Mouse (Mus musculus): ENCODE measurements at regions not wholly inside any gene's neighbourhood (a gene's known extent, or its start where the extent isn't known, plus 50 kb on each side); places are given as distances from the start of the nearest gene placed in this dataset.

GRCm38 (mm10) chr11:24300351-24300750 lies 222.5 kb downstream of the Bcl11a start:
- Histone ChIP-seq H3K4me1 (peaks cover 34% of the 10 kb centered on the region), H3K4me2 (no peak overlapping the region), H3K4me3 (no peak overlapping the region), H3K27ac (no peak overlapping the region), H3K36me3 (ENCODE audit: poor library complexity, severe bottlenecking) (no peaks in the 10 kb centered on the region), H3K9me3 (replicated peaks) (no peaks in the 10 kb centered on the region), H3K27me3 (no peaks in the 10 kb centered on the region), H3K9ac (no peak overlapping the region)
- 89% methylated on average over 4 of the region's 4 CpGs for WGBS
- ATAC-seq: no peak

GRCm38 (mm10) chr11:24301201-24301600 lies 223.3 kb downstream of the Bcl11a start:
- WGBS: 69% methylated on average over 3 of the region's 3 CpGs
- Histone ChIP-seq H3K27ac (no peak overlapping the region), H3K4me1 (peaks cover 35% of the 10 kb centered on the region), H3K36me3 (ENCODE audit: poor library complexity, severe bottlenecking) (no peaks in the 10 kb centered on the region), H3K4me2 (no peak overlapping the region), H3K27me3 (0 out of 2 replicates have a peak, but pooled peaks cover 3% of the 10 kb centered on the region), H3K9me3 (replicated peaks) (no peaks in the 10 kb centered on the region), H3K9ac (no peak overlapping the region), H3K4me3 (no peak overlapping the region)
- no peak for ATAC-seq

GRCm38 (mm10) chr11:24305145-24305553 lies 227.3 kb downstream of the Bcl11a start:
- 0 out of 2 replicates have a peak overlapping the region, but pooled peaks have one; percentile 22 for H3K27ac ChIP-seq
- WGBS: under 1% methylated on average over 17 of the region's 17 CpGs
- H3K9me3 ChIP-seq (replicated peaks): no peaks in the 10 kb centered on the region
- peak overlapping the region; percentile 30; the same call in 1 of the 2 replicates for H3K9ac ChIP-seq
- H3K4me1 ChIP-seq: peaks cover 32% of the 10 kb centered on the region
- peak overlapping the region; percentile 29 for H3K4me3 ChIP-seq
- ATAC-seq: peak; percentile 92
- H3K36me3 ChIP-seq (ENCODE audit: poor library complexity, severe bottlenecking): no peaks in the 10 kb centered on the region
- H3K27me3 ChIP-seq: peaks cover 12% of the 10 kb centered on the region; the same call in 1 of the 2 replicates
- peak overlapping the region; percentile 59 for H3K4me2 ChIP-seq

- 10% methylated on average over 11 of the region's 11 CpGs for WGBS
- Histone ChIP-seq H3K27ac (no peak overlapping the region), H3K36me3 (ENCODE audit: poor library complexity, severe bottlenecking) (no peaks in the 10 kb centered on the region), H3K4me1 (peaks cover 32% of the 10 kb centered on the region), H3K4me3 (peak overlapping the region; percentile 29), H3K9ac (peak overlapping the region; percentile 30; the same call in 1 of the 2 replicates), H3K27me3 (peaks cover 12% of the 10 kb centered on the region; the same call in 1 of the 2 replicates), H3K9me3 (replicated peaks) (peaks cover 5% of the 10 kb centered on the region; the same call in 1 of the 2 replicates), H3K4me2 (peak overlapping the region; percentile 59)
- no peak for ATAC-seq
These were observed 227.8 kb downstream of the Bcl11a start for GRCm38 (mm10) chr11:24305691-24306090.

GRCm38 (mm10) chr11:24306101-24306500 lies 228.2 kb downstream of the Bcl11a start:
- H3K27ac ChIP-seq: no peak overlapping the region
- peaks cover 12% of the 10 kb centered on the region; the same call in 1 of the 2 replicates for H3K27me3 ChIP-seq
- H3K9ac ChIP-seq: no peak overlapping the region; the same call in 1 of the 2 replicates
- H3K4me3 ChIP-seq: no peak overlapping the region
- peaks cover 5% of the 10 kb centered on the region; the same call in 1 of the 2 replicates for H3K9me3 ChIP-seq (replicated peaks)
- peak overlapping the region; percentile 59; the same call in 1 of the 2 replicates for H3K4me2 ChIP-seq
- 88% methylated on average over 2 of the region's 2 CpGs for WGBS
- H3K36me3 ChIP-seq (ENCODE audit: poor library complexity, severe bottlenecking): no peaks in the 10 kb centered on the region
- ATAC-seq: no peak
- H3K4me1 ChIP-seq: peaks cover 32% of the 10 kb centered on the region

GRCm38 (mm10) chr11:24307601-24308252 lies 229.9 kb downstream of the Bcl11a start:
- Histone ChIP-seq H3K9me3 (replicated peaks) (peaks cover 5% of the 10 kb centered on the region; the same call in 1 of the 2 replicates), H3K4me1 (peaks cover 32% of the 10 kb centered on the region), H3K27me3 (peaks cover 12% of the 10 kb centered on the region; the same call in 1 of the 2 replicates), H3K9ac (no peak overlapping the region), H3K36me3 (ENCODE audit: poor library complexity, severe bottlenecking) (no peaks in the 10 kb centered on the region), H3K27ac (no peak overlapping the region), H3K4me2 (no peak overlapping the region), H3K4me3 (no peak overlapping the region)
- ATAC-seq: no peak
- WGBS: 16% methylated on average over 6 of the region's 6 CpGs

GRCm38 (mm10) chr11:24308253-24308633 lies 230.4 kb downstream of the Bcl11a start:
- Histone ChIP-seq H3K36me3 (ENCODE audit: poor library complexity, severe bottlenecking) (no peaks in the 10 kb centered on the region), H3K4me3 (no peak overlapping the region), H3K27ac (no peak overlapping the region), H3K4me1 (peaks cover 32% of the 10 kb centered on the region), H3K9ac (no peak overlapping the region), H3K9me3 (replicated peaks) (peaks cover 5% of the 10 kb centered on the region; the same call in 1 of the 2 replicates), H3K27me3 (peaks cover 12% of the 10 kb centered on the region; the same call in 1 of the 2 replicates), H3K4me2 (no peak overlapping the region)
- WGBS: 12% methylated on average over 1 of the region's 1 CpGs
- no peak for ATAC-seq

- no peaks in the 10 kb centered on the region for H3K27me3 ChIP-seq
- no peak for ATAC-seq
- peaks cover 5% of the 10 kb centered on the region; the same call in 1 of the 2 replicates for H3K9me3 ChIP-seq (replicated peaks)
- no peak overlapping the region for H3K4me3 ChIP-seq
- no peaks in the 10 kb centered on the region for H3K36me3 ChIP-seq (ENCODE audit: poor library complexity, severe bottlenecking)
- 92% methylated on average over 1 of the region's 1 CpGs for WGBS
- H3K4me2 ChIP-seq: no peak overlapping the region
- no peak overlapping the region for H3K9ac ChIP-seq
- H3K27ac ChIP-seq: no peak overlapping the region
- peaks cover 12% of the 10 kb centered on the region for H3K4me1 ChIP-seq
These were observed 236.2 kb downstream of the Bcl11a start for GRCm38 (mm10) chr11:24314046-24314445.

GRCm38 (mm10) chr11:24315582-24315981 lies 237.7 kb downstream of the Bcl11a start:
- no peak overlapping the region for H3K4me2 ChIP-seq
- H3K4me3 ChIP-seq: no peak overlapping the region
- H3K9me3 ChIP-seq (replicated peaks): 0 out of 2 replicates have a peak, but pooled peaks cover under 1% of the 10 kb centered on the region
- H3K9ac ChIP-seq: no peak overlapping the region
- H3K4me1 ChIP-seq: peaks cover 12% of the 10 kb centered on the region
- no peaks in the 10 kb centered on the region for H3K36me3 ChIP-seq (ENCODE audit: poor library complexity, severe bottlenecking)
- no peak for ATAC-seq
- no peak overlapping the region for H3K27ac ChIP-seq
- 88% methylated on average over 3 of the region's 3 CpGs for WGBS
- no peaks in the 10 kb centered on the region for H3K27me3 ChIP-seq

- peak; percentile 24; the same call in 1 of the 2 replicates for ATAC-seq
- WGBS: 70% methylated on average over 4 of the region's 4 CpGs
- no peaks in the 10 kb centered on the region for H3K36me3 ChIP-seq (ENCODE audit: poor library complexity, severe bottlenecking)
- H3K9me3 ChIP-seq (replicated peaks): no peaks in the 10 kb centered on the region
- H3K4me3 ChIP-seq: no peak overlapping the region
- no peak overlapping the region for H3K27ac ChIP-seq
- H3K4me2 ChIP-seq: no peak overlapping the region
- no peak overlapping the region for H3K9ac ChIP-seq
- H3K27me3 ChIP-seq: no peaks in the 10 kb centered on the region
- H3K4me1 ChIP-seq: peaks cover 12% of the 10 kb centered on the region
These were observed 238.3 kb downstream of the Bcl11a start for GRCm38 (mm10) chr11:24316198-24316597.

GRCm38 (mm10) chr11:24317989-24318735 lies 240.3 kb downstream of the Bcl11a start:
- ATAC-seq: no peak
- Histone ChIP-seq H3K9me3 (replicated peaks) (no peaks in the 10 kb centered on the region), H3K27me3 (no peaks in the 10 kb centered on the region), H3K4me1 (peaks cover 12% of the 10 kb centered on the region), H3K27ac (no peak overlapping the region), H3K4me2 (no peak overlapping the region), H3K36me3 (ENCODE audit: poor library complexity, severe bottlenecking) (no peaks in the 10 kb centered on the region), H3K9ac (no peak overlapping the region), H3K4me3 (no peak overlapping the region)
- WGBS: 58% methylated on average over 2 of the region's 2 CpGs

- 79% methylated on average over 3 of the region's 3 CpGs for WGBS
- no peak overlapping the region for H3K27ac ChIP-seq
- no peak for ATAC-seq
These were observed 241.4 kb downstream of the Bcl11a start for GRCm38 (mm10) chr11:24319222-24319621.

More at GRCm38 (mm10) chr11:24319222-24319621, 241.4 kb downstream of the Bcl11a start:
- Histone ChIP-seq H3K4me3 (no peak overlapping the region), H3K4me1 (peaks cover 6% of the 10 kb centered on the region; the same call in 1 of the 2 replicates), H3K9ac (no peak overlapping the region), H3K4me2 (no peak overlapping the region), H3K9me3 (replicated peaks) (no peaks in the 10 kb centered on the region), H3K27me3 (no peaks in the 10 kb centered on the region), H3K36me3 (ENCODE audit: poor library complexity, severe bottlenecking) (no peaks in the 10 kb centered on the region)
